Mouse (Mus musculus): ENCODE data around the gene Foxp1. TPM values are rescaled to one million over a fixed set of nuclear protein-coding genes. Genes with fewer than 3 reads are reported as not detected.

Foxp1 gene
- polyA plus RNA-seq, 1 experiment: 162 TPM

DNA sequence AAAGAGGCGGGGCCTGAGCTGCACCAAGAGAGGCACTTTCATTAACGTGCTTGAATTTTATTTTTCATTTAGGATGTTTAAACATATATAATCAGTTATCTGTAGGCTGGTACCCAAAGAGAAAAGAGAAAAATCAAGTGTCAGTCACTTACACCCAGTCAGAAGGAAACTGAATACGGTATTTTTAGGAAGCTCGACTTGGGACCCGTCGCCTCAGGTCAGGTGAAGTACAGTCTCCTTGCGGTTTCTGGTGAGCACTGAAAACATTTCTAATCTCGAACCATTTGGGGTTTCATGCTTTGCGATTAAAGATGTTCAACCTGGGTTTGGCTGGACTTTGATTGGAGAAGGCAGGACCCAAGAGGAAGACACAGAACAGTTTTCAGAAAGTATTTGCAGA is 241.1 kb downstream of the Foxp1 start:
- TF ChIP-seq POLR2A (IDR thresholded peaks at IDR 0.05; ENCODE audit: low read depth, low read length): no peak
- no peak for TF ChIP-seq CTCF (IDR thresholded peaks at IDR 0.05; ENCODE audit: extremely low read depth, insufficient read depth, insufficient read length, insufficient replicate concordance)
- WGBS: 55% methylated on average over 9 of the region's 9 CpGs
- H3K27ac ChIP-seq (ENCODE audit: insufficient read depth, low read length): no peak overlapping the region
- peaks cover 20% of the 10 kb centered on the region; the same call in 1 of the 2 replicates for H3K4me1 ChIP-seq (ENCODE audit: control insufficient read depth, insufficient read depth, insufficient read length)
- no peak overlapping the region for H3K4me3 ChIP-seq (ENCODE audit: extremely low read depth, insufficient read depth, insufficient read length)
- no peaks in the 10 kb centered on the region for H3K27me3 ChIP-seq (ENCODE audit: control insufficient read depth, insufficient read depth, low read length)
- H3K36me3 ChIP-seq (ENCODE audit: control insufficient read depth, insufficient read depth, low read length): no peaks in the 10 kb centered on the region
- DNase-seq (ENCODE audit: low read depth in 1 of 2, low spot score in 2 of 2): no peak

GRCm38 (mm10) chr6:99280619-99281018 is 241.9 kb downstream of the Foxp1 start:
- Histone ChIP-seq H3K4me3 (ENCODE audit: extremely low read depth, insufficient read depth, insufficient read length) (no peak overlapping the region), H3K27me3 (ENCODE audit: control insufficient read depth, insufficient read depth, low read length) (no peaks in the 10 kb centered on the region), H3K27ac (ENCODE audit: insufficient read depth, low read length) (no peak overlapping the region), H3K36me3 (ENCODE audit: control insufficient read depth, insufficient read depth, low read length) (no peaks in the 10 kb centered on the region), H3K4me1 (ENCODE audit: control insufficient read depth, insufficient read depth, insufficient read length) (peaks cover 25% of the 10 kb centered on the region; the same call in 1 of the 2 replicates)
- DNase-seq (ENCODE audit: low read depth in 1 of 2, low spot score in 2 of 2): no peak
- TF ChIP-seq CTCF (IDR thresholded peaks at IDR 0.05; ENCODE audit: extremely low read depth, insufficient read depth, insufficient read length, insufficient replicate concordance) (no peak), POLR2A (IDR thresholded peaks at IDR 0.05; ENCODE audit: low read depth, low read length) (no peak)
- 82% methylated on average over 5 of the region's 5 CpGs for WGBS

- Histone ChIP-seq H3K4me3 (ENCODE audit: extremely low read depth, insufficient read depth, insufficient read length) (no peak overlapping the region), H3K27ac (ENCODE audit: insufficient read depth, low read length) (no peak overlapping the region), H3K36me3 (ENCODE audit: control insufficient read depth, insufficient read depth, low read length) (no peaks in the 10 kb centered on the region), H3K4me1 (ENCODE audit: control insufficient read depth, insufficient read depth, insufficient read length) (peaks cover 19% of the 10 kb centered on the region; the same call in 1 of the 2 replicates), H3K27me3 (ENCODE audit: control insufficient read depth, insufficient read depth, low read length) (no peaks in the 10 kb centered on the region)
- no peak for DNase-seq (ENCODE audit: low read depth in 1 of 2, low spot score in 2 of 2)
- 83% methylated on average over 1 of the region's 1 CpGs for WGBS
- TF ChIP-seq POLR2A (IDR thresholded peaks at IDR 0.05; ENCODE audit: low read depth, low read length) (no peak), CTCF (IDR thresholded peaks at IDR 0.05; ENCODE audit: extremely low read depth, insufficient read depth, insufficient read length, insufficient replicate concordance) (no peak)
These were observed 245.3 kb downstream of the Foxp1 start for GRCm38 (mm10) chr6:99277251-99277650.

- Histone ChIP-seq H3K27ac (ENCODE audit: insufficient read depth, low read length) (no peak overlapping the region), H3K36me3 (ENCODE audit: control insufficient read depth, insufficient read depth, low read length) (no peaks in the 10 kb centered on the region), H3K4me1 (ENCODE audit: control insufficient read depth, insufficient read depth, insufficient read length) (peaks cover 23% of the 10 kb centered on the region; the same call in 1 of the 2 replicates), H3K27me3 (ENCODE audit: control insufficient read depth, insufficient read depth, low read length) (no peaks in the 10 kb centered on the region), H3K4me3 (ENCODE audit: extremely low read depth, insufficient read depth, insufficient read length) (no peak overlapping the region)
- WGBS: 88% methylated on average over 7 of the region's 7 CpGs
- no peak for DNase-seq (ENCODE audit: low read depth in 1 of 2, low spot score in 2 of 2)
- TF ChIP-seq POLR2A (IDR thresholded peaks at IDR 0.05; ENCODE audit: low read depth, low read length): no peak
- no peak for TF ChIP-seq CTCF (IDR thresholded peaks at IDR 0.05; ENCODE audit: extremely low read depth, insufficient read depth, insufficient read length, insufficient replicate concordance)
These were observed 246.2 kb downstream of the Foxp1 start for GRCm38 (mm10) chr6:99276297-99276653.

DNA sequence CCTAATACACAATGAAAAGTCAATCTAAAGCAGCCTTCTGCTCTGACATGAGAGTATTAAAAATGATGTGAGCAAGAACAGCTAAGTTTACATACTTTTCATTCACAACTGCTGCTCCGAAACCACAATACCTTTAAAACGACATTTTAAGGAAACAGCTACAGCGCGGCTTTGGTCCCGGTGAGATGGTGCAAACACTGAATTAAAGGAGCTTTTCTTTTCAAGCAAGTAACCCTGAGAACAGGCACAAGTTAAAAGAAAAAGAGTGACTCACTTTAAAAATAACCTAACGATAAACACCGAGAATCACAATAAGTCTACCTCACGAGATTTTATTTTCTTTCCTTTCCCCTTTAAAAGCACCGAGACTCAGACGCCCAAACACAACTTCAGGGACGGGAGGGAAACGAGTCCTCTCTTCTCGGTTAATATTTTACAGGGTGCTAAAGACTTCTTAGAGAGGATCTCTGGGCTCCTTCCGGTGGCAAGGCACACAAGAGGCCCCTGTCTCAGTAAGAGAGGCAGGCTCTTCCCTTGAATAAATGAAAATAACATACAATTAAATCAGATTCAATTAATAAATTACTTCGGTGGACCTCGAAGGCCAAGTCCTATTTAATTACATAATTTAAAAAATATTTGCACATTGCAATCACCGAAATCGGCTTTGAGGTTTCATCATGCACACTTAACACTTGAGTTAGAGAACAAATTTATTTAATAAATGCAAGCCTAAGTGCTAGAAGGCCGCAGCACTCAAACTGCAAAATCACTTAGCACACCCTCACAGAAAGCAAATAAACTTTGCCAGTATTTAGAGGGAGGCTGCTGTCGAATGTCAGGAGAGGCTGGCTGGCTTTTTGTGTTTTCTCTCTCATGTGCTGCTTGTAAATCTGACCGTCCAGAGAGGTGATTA is 246.9 kb downstream of the Foxp1 start:
- no peaks in the 10 kb centered on the region for H3K27me3 ChIP-seq (ENCODE audit: control insufficient read depth, insufficient read depth, low read length)
- H3K4me3 ChIP-seq (ENCODE audit: extremely low read depth, insufficient read depth, insufficient read length): no peak overlapping the region; the same call in 1 of the 2 replicates
- DNase-seq (ENCODE audit: low read depth in 1 of 2, low spot score in 2 of 2): no peak
- peak overlapping the region; percentile 18; the same call in 1 of the 2 replicates for H3K27ac ChIP-seq (ENCODE audit: insufficient read depth, low read length)
- WGBS: 30% methylated on average over 21 of the region's 21 CpGs
- H3K4me1 ChIP-seq (ENCODE audit: control insufficient read depth, insufficient read depth, insufficient read length): peaks cover 23% of the 10 kb centered on the region; the same call in 1 of the 2 replicates
- H3K36me3 ChIP-seq (ENCODE audit: control insufficient read depth, insufficient read depth, low read length): no peaks in the 10 kb centered on the region
- TF ChIP-seq POLR2A (IDR thresholded peaks at IDR 0.05; ENCODE audit: low read depth, low read length) (no peak), CTCF (IDR thresholded peaks at IDR 0.05; ENCODE audit: extremely low read depth, insufficient read depth, insufficient read length, insufficient replicate concordance) (no peak)

GRCm38 (mm10) chr6:99274667-99275066 is 247.9 kb downstream of the Foxp1 start:
- Histone ChIP-seq H3K27me3 (ENCODE audit: control insufficient read depth, insufficient read depth, low read length) (no peaks in the 10 kb centered on the region), H3K4me3 (ENCODE audit: extremely low read depth, insufficient read depth, insufficient read length) (no peak overlapping the region), H3K4me1 (ENCODE audit: control insufficient read depth, insufficient read depth, insufficient read length) (peaks cover 23% of the 10 kb centered on the region; the same call in 1 of the 2 replicates), H3K36me3 (ENCODE audit: control insufficient read depth, insufficient read depth, low read length) (no peaks in the 10 kb centered on the region), H3K27ac (ENCODE audit: insufficient read depth, low read length) (no peak overlapping the region)
- TF ChIP-seq CTCF (IDR thresholded peaks at IDR 0.05; ENCODE audit: extremely low read depth, insufficient read depth, insufficient read length, insufficient replicate concordance) (no peak), POLR2A (IDR thresholded peaks at IDR 0.05; ENCODE audit: low read depth, low read length) (no peak)
- WGBS: 63% methylated on average over 5 of the region's 5 CpGs
- no peak for DNase-seq (ENCODE audit: low read depth in 1 of 2, low spot score in 2 of 2)

DNA sequence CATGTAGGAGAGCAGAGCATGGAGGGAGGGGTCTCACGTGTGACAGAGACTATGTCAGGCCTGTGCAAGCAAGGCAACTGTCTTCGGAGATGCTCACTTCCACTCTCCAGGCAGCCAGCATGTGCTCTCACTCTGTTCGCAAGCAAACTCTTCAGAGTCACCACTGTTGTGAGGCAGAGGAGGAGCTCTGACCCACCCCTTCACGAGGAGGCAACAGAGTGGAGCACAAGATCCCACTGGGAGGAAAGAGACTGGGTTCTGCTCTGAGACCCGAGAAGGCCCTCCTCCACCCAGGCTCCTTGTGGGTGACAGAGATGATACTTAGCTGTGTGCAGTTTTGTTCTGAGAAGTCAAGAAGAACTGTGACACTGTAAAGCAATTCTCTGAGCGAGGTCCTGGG is 248.3 kb downstream of the Foxp1 start:
- H3K27ac ChIP-seq (ENCODE audit: insufficient read depth, low read length): peak overlapping the region; percentile 7
- H3K27me3 ChIP-seq (ENCODE audit: control insufficient read depth, insufficient read depth, low read length): no peaks in the 10 kb centered on the region
- peaks cover 23% of the 10 kb centered on the region; the same call in 1 of the 2 replicates for H3K4me1 ChIP-seq (ENCODE audit: control insufficient read depth, insufficient read depth, insufficient read length)
- no peak overlapping the region for H3K4me3 ChIP-seq (ENCODE audit: extremely low read depth, insufficient read depth, insufficient read length)
- H3K36me3 ChIP-seq (ENCODE audit: control insufficient read depth, insufficient read depth, low read length): no peaks in the 10 kb centered on the region
- DNase-seq (ENCODE audit: low read depth in 1 of 2, low spot score in 2 of 2): no peak
- WGBS: 52% methylated on average over 6 of the region's 6 CpGs
- TF ChIP-seq CTCF (IDR thresholded peaks at IDR 0.05; ENCODE audit: extremely low read depth, insufficient read depth, insufficient read length, insufficient replicate concordance) (no peak), POLR2A (IDR thresholded peaks at IDR 0.05; ENCODE audit: low read depth, low read length) (no peak)
